Mouse (Mus musculus) C2C12 (cell line): ENCODE measurements around the gene Krt83. TPM values are rescaled to one million over a fixed set of nuclear protein-coding genes. Genes with fewer than 3 reads are reported as not detected.
A peak's percentile ranks its signal among the peaks of the same experiment; 100 is the strongest.

Experiments used
- H3K27me3 ChIP-seq: one replicate; pipeline ENCODE4 v1.6.1; 2011; ENCODE audit not compliant: control insufficient read depth, insufficient read depth, insufficient read length
- H3K36me3 ChIP-seq: one replicate; pipeline ENCODE4 v1.6.1; 2011; ENCODE audit not compliant: control insufficient read depth, insufficient read depth
- H3K4me3 ChIP-seq: one replicate; pipeline ENCODE4 v1.5.1; 2011; ENCODE audit warnings: mild to moderate bottlenecking, control low read depth; ENCODE audit not compliant: poor library complexity, insufficient read depth, severe bottlenecking
- H3K79me2 ChIP-seq: one replicate; pipeline ENCODE4 v1.6.1; 2011; ENCODE audit not compliant: control insufficient read depth, insufficient read depth
- H3K79me3 ChIP-seq: one replicate; pipeline ENCODE4 v1.6.1; 2011; ENCODE audit warnings: low read depth, control low read depth
- H3ac ChIP-seq: one replicate; pipeline ENCODE3; 2011; ENCODE audit warnings: low read depth; ENCODE audit not compliant: control insufficient read depth, insufficient read length
- CEBPB ChIP-seq: IDR thresholded peaks from one replicate; pipeline ENCODE4 v1.6.1; 2011; ENCODE audit warnings: low read depth, mild to moderate bottlenecking, control low read depth, moderate library complexity
- CTCF ChIP-seq: IDR thresholded peaks from one replicate; pipeline ENCODE4 v1.5.1; 2011; ENCODE audit not compliant: control insufficient read depth, insufficient read depth, insufficient read length
- FOSL1 ChIP-seq: IDR thresholded peaks from one replicate; pipeline ENCODE4 v1.8.0; 2011; ENCODE audit warnings: mild to moderate bottlenecking, low read length; ENCODE audit not compliant: poor library complexity, insufficient read depth, severe bottlenecking
- MAX ChIP-seq: IDR thresholded peaks from one replicate; pipeline ENCODE4 v1.6.1; 2011; ENCODE audit warnings: mild to moderate bottlenecking, control low read depth
- MYOD1 ChIP-seq: IDR thresholded peaks from one replicate; pipeline ENCODE4 v1.6.1; 2011; ENCODE audit warnings: low read depth; ENCODE audit not compliant: control insufficient read depth, insufficient read length
- MYOG ChIP-seq: IDR thresholded peaks from one replicate; pipeline ENCODE4 v1.6.1; 2011; ENCODE audit not compliant: control insufficient read depth, insufficient read length; ENCODE audit errors: extremely low read depth
- USF1 ChIP-seq: IDR thresholded peaks from one replicate; pipeline ENCODE4 v1.6.1; 2011; ENCODE audit warnings: low read depth, mild to moderate bottlenecking, control low read depth, moderate library complexity
- polyA plus RNA-seq: library from polyadenylated mRNA; unstranded; fragments of >200 nt; fragmentation: generic; extraction: Trizol; gene quantifications from one replicate; pipeline ENCODE4 v1.2.1, GENCODE M21; 2012; ENCODE audit warnings: missing spikeins

The Krt83 gene
- polyA plus RNA-seq, 1 experiment, result not detected

- Histone ChIP-seq H3ac (no peak overlapping the region), H3K4me3 (no peak overlapping the region), H3K79me2 (no peaks in the 10 kb centered on the region), H3K79me3 (no peaks in the 10 kb centered on the region), H3K27me3 (peaks cover 90% of the 10 kb centered on the region), H3K36me3 (no peaks in the 10 kb centered on the region)
- TF ChIP-seq MYOG (no peak), USF1 (no peak), CTCF (no peak), CEBPB (no peak), MYOD1 (no peak), FOSL1 (no peak), MAX (no peak)
Measured at GRCm38 (mm10) chr15:101483646-101484045, 7.7 kb downstream of the Krt83 start.

- H3K4me3 ChIP-seq, result no peak overlapping the region
- no peaks in the 10 kb centered on the region for H3K79me2 ChIP-seq
- no peak overlapping the region for H3ac ChIP-seq
- H3K36me3 ChIP-seq, result no peaks in the 10 kb centered on the region
- TF ChIP-seq CEBPB (no peak), MYOG (no peak), MYOD1 (no peak)
- H3K27me3 ChIP-seq, result peaks cover 86% of the 10 kb centered on the region
- H3K79me3 ChIP-seq, result no peaks in the 10 kb centered on the region
Measured at GRCm38 (mm10) chr15:101482056-101482455, 9.3 kb downstream of the Krt83 start.

GRCm38 (mm10) chr15:101479666-101480060 lies 11.6 kb downstream of the Krt83 start:
- Histone ChIP-seq H3K27me3 (peaks cover 80% of the 10 kb centered on the region), H3K79me3 (no peaks in the 10 kb centered on the region), H3K4me3 (no peak overlapping the region), H3K79me2 (no peaks in the 10 kb centered on the region), H3K36me3 (no peaks in the 10 kb centered on the region), H3ac (no peak overlapping the region)
- TF ChIP-seq MYOD1 (no peak), MYOG (no peak), CTCF (no peak), MAX (no peak), FOSL1 (no peak), USF1 (no peak), CEBPB (no peak)

- Histone ChIP-seq H3ac (no peak overlapping the region), H3K4me3 (no peak overlapping the region), H3K36me3 (no peaks in the 10 kb centered on the region), H3K79me3 (no peaks in the 10 kb centered on the region), H3K79me2 (no peaks in the 10 kb centered on the region), H3K27me3 (peaks cover 76% of the 10 kb centered on the region)
- TF ChIP-seq CTCF (no peak), USF1 (no peak), FOSL1 (no peak), MYOD1 (no peak), CEBPB (no peak), MYOG (no peak), MAX (no peak)
Measured at GRCm38 (mm10) chr15:101479007-101479665, 12.2 kb downstream of the Krt83 start.

GRCm38 (mm10) chr15:101472952-101473528 lies 18.3 kb downstream of the Krt83 start, which contains the start of gene Krt86:
TSS of gene Krt86 (plus strand) at chr15:101473478.
- TF ChIP-seq MAX, result peak; percentile 47
- TF ChIP-seq FOSL1, result peak; percentile 54
- no peak for TF ChIP-seq CEBPB
- TF ChIP-seq MYOD1, result no peak
- TF ChIP-seq MYOG, result no peak
- Histone ChIP-seq H3K36me3 (no peaks in the 10 kb centered on the region), H3K27me3 (peaks cover 27% of the 10 kb centered on the region), H3ac (no peak within 1 kb of the TSS), H3K79me3 (no peaks in the 10 kb centered on the region), H3K4me3 (no peak within 1 kb of the TSS), H3K79me2 (no peaks in the 10 kb centered on the region)
